Mouse (Mus musculus): Measurements from ENCODE around the gene Adal. TPM values are rescaled to one million over a fixed set of nuclear protein-coding genes. Genes with fewer than 3 reads are reported as not detected.

The Adal gene
- total RNA-seq, 1 experiment from 2014 or later: 17.1 TPM

GRCm38 (mm10) chr2:121178828-121179479, 38.7 kb downstream of the Adal start:
- no peak for DNase-seq

GRCm38 (mm10) chr2:121183431-121183830, 43.2 kb downstream of the Adal start:
- DNase-seq: no peak

- no peak for DNase-seq
These were observed 43.9 kb downstream of the Adal start for GRCm38 (mm10) chr2:121184142-121184541.

GRCm38 (mm10) chr2:121188530-121188929, 48.3 kb downstream of the Adal start:
- DNase-seq: no peak

GRCm38 (mm10) chr2:121195466-121195865, 55.2 kb downstream of the Adal start:
- DNase-seq: no peak

GRCm38 (mm10) chr2:121204276-121204675, 64.0 kb downstream of the Adal start:
- DNase-seq: no peak

Other genes with a start within 250 kb of the Adal start
- 32.0 and 35.0 TPM in 2 replicates for gene Ubr1, start 169.7 kb upstream of the Adal start, total RNA-seq (2021)
- gene Tmem62, start 163.4 kb upstream of the Adal start, total RNA-seq (2021): 8.1 and 11.2 TPM in 2 replicates
- 39.3 and 48.9 TPM in 2 replicates for gene Ccndbp1, start 132.0 kb upstream of the Adal start, total RNA-seq (2021)
- 2.0 and 10.3 TPM in 2 replicates for gene Epb42, start 103.4 kb upstream of the Adal start, total RNA-seq (2021)
- gene Tgm5, start 54.6 kb upstream of the Adal start, total RNA-seq (2021): not detected in 2 replicates
- not detected in 2 replicates for gene Tgm7, start 30.6 kb upstream of the Adal start, total RNA-seq (2021)
- 10.1 and 11.5 TPM in 2 replicates for gene Lcmt2, start 225 bp downstream of the Adal start, total RNA-seq (2021)
- gene Tubgcp4, start 30.2 kb downstream of the Adal start, total RNA-seq (2021): 31.3 and 34.7 TPM in 2 replicates
- 15.7 and 17.5 TPM in 2 replicates for gene Zscan29, start 30.7 kb downstream of the Adal start, total RNA-seq (2021)
- 58.6 and 59.9 TPM in 2 replicates for gene Trp53bp1, start 131.0 kb downstream of the Adal start, total RNA-seq (2021)
- 5.1 and 12.0 TPM in 2 replicates for gene Map1a, start 149.2 kb downstream of the Adal start, total RNA-seq (2021)
- gene Ppip5k1, start 215.0 kb downstream of the Adal start, total RNA-seq (2021): 51.8 and 51.9 TPM in 2 replicates
- gene Ckmt1, start 217.3 kb downstream of the Adal start, total RNA-seq (2021): 5.3 and 8.2 TPM in 2 replicates
- gene Strc, start 246.7 kb downstream of the Adal start, total RNA-seq (2021): not detected in 2 replicates